Mouse (Mus musculus) gonadal fat pad, adult 2 months (tissue): ENCODE measurements around the gene Abhd17c. TPM values are rescaled to one million over a fixed set of nuclear protein-coding genes. Genes with fewer than 3 reads are reported as not detected.

Experiments
- DNase-seq: peaks from one replicate; pipeline ENCODE4 v3.0.0-alpha.2; 2012; ENCODE audit warnings: low read depth
- polyA plus RNA-seq: library from polyadenylated mRNA; depleted of rRNA; stranded (reverse); fragments of >200 nt; gene quantifications from 2 replicates; pipeline ENCODE4 v1.2.3, GENCODE M21; 2012; rRNA removed

The Abhd17c gene
- polyA plus RNA-seq, 1 experiment, result 35.4 TPM

DNA sequence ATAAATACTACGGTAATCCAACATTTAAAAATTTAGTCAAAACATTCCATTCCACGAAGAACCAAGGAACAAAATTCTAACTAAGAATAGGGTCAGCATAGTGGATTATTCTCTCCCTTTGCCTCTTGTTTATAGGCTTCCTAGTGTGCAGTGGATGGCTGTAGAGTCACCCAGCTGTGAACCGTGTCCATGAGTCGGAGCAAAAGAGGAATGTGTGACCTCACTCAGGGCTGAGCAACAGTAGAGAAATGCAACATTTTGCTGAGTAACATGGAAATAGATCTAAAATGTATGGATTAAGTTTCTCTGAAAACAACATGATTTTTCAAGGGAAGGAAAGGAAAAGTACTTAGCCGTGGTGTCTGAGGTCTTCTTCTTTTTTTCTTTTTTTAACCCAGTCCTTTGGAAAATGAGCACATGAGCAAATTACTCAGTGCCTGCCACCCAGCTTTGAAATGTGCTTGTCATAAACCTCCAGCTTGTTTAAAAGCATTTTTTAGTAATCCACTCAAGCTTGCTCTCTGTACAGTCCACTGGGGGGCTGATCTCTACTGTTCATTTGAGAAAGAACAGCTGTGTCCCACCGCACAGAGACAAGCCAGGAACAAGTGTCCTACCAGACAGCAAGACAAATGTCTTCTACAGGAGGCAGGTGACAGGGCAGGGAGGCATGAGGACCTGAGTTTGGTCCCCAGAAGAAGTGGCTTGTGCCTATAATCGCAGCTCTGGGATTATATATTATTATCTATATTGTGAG is 74.3 kb downstream of the Abhd17c start:
- DNase-seq, result no peak

- DNase-seq, result no peak
These were observed 77.4 kb downstream of the Abhd17c start for GRCm38 (mm10) chr7:84074266-84074665.

GRCm38 (mm10) chr7:84073856-84074255 is 77.8 kb downstream of the Abhd17c start:
- DNase-seq, result no peak

GRCm38 (mm10) chr7:84068931-84069330 is 82.8 kb downstream of the Abhd17c start:
- no peak for DNase-seq

DNA sequence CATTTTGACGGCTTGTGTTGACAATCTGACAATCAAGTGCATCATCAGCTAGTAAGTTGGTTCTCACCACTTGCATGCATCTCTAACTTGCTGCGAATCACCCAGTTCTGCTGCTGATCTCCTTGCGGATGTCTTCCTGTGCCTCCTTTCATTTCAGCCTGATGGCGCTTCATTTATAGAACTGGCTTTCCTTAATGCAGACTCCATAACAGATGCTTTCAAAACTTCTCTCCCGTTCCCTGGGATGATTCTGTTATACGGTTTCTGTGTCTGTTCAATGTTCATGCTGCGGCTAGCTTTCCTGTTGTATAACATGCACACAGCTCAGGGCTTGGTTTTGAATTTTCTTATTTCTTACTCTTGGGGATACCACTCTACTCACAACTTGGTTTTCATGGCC is 91.9 kb downstream of the Abhd17c start:
- no peak for DNase-seq

Other genes starting within 250 kb of the Abhd17c start
- 1.4 and 1.8 TPM in 2 replicates for gene Cemip, start 65.4 kb downstream of the Abhd17c start, polyA plus RNA-seq